Mouse (Mus musculus) liver, embryonic 14.5 days (tissue): ENCODE measurements around the gene Palld.

ENCODE experiments used
- CTCF ChIP-seq: IDR thresholded peaks from 2 replicates; pipeline ENCODE4 v1.5.1; 2016; ENCODE audit warnings: antibody characterized with exemption, low read depth, control low read depth
- EP300 ChIP-seq: IDR thresholded peaks from 2 replicates; pipeline ENCODE4 v1.6.1; 2016; ENCODE audit warnings: antibody characterized with exemption, low read depth

GRCm38 (mm10) chr8:61909313-61909712 is 6.8 kb upstream of the Palld start:
- TF ChIP-seq CTCF = no peak
- no peak for TF ChIP-seq EP300
